Mouse (Mus musculus) spleen, adult 2 months (tissue): ENCODE data around the gene Opn5.

Experiments used
- CTCF ChIP-seq: fragments of 200-500 bp; IDR thresholded peaks from 2 replicates; pipeline ENCODE4 v1.5.1; 2011; ENCODE audit warnings: mild to moderate bottlenecking, inconsistent platforms; ENCODE audit not compliant: insufficient read depth, insufficient read length, insufficient replicate concordance; ENCODE audit errors: extremely low read depth
- POLR2A ChIP-seq: fragments of 200-500 bp; IDR thresholded peaks from 2 replicates; pipeline ENCODE4 v1.6.1; 2011; ENCODE audit warnings: low read depth, low read length, inconsistent platforms

DNA sequence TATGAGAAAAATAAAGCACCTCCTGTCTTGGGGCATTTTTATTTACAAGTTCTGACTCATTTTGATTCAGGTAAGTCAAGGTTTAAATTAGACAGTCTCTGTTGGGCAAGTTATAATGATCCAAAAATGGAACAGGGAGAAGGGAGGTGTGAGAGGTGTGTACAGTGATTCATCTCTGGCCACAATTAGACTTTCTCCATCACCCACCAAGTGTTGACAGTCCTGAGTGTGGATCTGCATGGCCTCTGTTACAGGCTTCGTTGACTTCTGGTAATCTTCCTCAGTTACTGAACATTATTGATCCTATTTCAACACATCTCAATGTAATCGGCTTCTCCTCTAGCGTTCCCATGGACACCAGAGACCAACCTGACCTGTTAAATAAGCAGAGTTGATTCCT, 32.2 kb upstream of the Opn5 start:
- TF ChIP-seq CTCF, result no peak
- TF ChIP-seq POLR2A, result no peak
